Mouse (Mus musculus) urinary bladder, postnatal 25 days (tissue): ENCODE data around the gene Apex2.
"Not testable (repeated sequence)": the region's sequence is repeated elsewhere in the genome, so short reads cannot be mapped to it uniquely, and the experiment has no call there.

ENCODE experiments used
- DNase-seq: peaks from one replicate; pipeline ENCODE4 v3.0.0; 2022; ENCODE audit warnings: low spot score

The Apex2 gene

DNA sequence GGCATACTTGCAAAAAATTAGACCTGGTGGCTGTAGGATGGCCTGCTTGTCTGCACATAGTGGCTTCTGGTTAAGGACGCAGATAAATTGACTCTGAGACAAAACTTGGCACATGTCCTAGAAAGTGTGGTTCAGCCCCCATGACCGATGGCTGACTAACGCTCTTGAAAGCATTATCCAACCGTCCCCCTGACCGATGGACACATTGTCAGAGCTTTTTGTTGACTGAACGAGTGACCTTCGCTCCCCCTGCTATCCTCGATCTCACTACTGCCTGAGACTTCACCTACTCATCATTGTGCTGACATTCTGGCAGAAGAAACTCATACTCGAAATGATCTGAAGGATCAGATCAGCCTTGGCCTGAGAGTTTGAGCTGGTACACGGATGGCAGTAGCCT lies 101.9 kb downstream of the Apex2 start:
- DNase-seq: not testable (repeated sequence)

DNA sequence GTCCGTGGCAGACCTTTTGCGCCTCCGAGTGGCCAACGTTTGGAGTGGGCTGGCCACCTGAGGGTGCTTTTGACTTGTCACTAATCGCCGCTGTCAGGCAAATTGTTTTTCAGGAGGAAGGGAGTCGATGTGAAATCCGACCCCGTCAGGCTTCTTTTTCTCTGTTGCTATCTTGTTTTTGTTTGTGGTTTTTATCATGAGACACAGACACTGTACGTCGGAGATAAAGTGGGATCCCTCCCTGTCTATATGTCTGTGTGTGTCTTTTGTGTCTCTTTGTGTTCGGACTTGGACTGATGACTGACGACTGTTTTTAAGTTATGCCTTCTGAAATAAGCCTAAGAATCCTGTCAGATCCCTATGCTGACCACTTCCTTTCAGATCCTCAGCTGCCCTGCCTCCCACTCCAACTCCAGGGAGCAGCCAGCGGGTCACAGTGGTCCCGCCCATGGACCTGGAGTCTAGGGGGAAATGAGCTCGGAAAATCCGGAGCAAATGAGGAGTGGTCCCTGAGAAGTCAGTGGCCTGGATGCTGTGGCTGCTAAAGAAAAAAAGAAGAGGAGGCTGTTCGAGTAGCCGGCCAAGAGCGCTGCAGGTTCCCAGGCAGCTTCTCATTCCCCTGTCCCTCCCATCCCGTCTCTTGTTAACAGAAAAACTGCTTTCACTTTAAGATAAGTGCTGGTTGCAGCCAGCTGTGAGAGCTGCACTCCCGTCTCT lies 103.2 kb downstream of the Apex2 start:
- not testable (repeated sequence) for DNase-seq

DNA sequence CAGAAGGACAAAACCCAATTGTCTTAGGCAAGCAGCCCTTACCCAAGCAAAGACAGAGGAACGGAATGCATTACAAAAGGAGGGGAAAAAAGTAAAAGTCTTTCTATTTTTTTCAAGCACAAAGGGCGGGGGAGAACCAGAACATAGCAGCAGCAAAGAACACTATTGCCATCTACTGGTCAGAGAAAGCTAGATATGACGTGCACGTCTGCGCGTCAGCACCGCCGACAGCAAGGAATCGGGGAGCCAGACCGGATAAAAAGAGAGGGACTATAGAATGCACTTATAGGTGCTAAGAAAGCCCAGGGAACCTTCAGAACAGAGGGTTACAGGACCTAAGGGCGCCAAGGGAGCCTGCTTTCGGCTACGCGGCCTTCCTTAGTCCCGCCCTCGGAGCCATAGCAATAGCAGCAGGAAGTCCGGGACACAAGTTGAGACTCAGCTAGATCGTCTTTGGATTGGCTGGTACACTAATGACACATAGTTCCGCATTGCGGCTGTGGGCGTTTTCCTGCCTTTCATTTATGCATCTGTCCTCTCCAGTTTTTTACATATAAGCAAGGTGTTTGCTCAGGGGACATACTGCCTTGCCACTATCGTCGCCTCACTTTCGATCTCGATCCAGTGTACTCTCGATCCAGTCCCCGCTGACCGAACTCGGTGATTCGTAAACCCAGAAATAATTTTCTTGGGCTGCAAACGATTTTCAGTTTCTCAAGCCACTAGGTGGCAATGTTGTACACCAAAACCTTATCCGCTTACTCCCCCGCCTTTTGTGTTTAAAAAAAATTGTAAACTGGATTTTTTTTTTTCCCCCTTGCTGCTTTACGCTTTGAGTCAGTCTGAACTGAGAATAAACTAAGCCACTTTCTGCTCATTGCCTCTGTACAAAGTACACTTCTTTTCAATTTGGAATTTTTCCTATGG lies 111.6 kb downstream of the Apex2 start:
- peak; percentile 81 for DNase-seq

DNA sequence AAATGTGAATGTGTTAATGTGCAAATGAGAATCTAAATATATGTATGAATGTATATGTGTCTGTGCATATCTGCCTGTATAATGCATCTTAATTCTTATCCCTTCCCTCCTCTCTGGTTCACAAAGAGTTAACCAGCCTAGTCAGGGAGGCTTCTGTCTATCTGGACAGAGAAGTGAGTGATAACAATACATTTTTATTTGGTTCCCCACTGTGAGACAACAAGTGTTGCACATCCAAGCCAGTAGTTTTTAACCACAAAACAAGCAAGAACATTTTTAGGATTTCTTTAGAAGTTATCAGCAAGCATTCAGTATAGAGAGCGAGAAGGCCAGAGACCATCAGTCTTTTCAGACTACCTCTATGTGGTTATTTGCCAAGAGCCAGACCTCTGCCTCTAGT lies 118.3 kb downstream of the Apex2 start:
- no peak for DNase-seq
